Mouse (Mus musculus) stomach, postnatal 0 days (tissue): ENCODE measurements at regions not wholly inside any gene's neighbourhood (a gene's known extent, or its start where the extent isn't known, plus 50 kb on each side); places are given as distances from the start of the nearest gene placed in this dataset.

ENCODE experiments used
- CTCF ChIP-seq: IDR thresholded peaks from 2 replicates; pipeline ENCODE4 v1.5.1; 2016; ENCODE audit warnings: antibody characterized with exemption, low read depth, mild to moderate bottlenecking, moderate library complexity
- EP300 ChIP-seq: optimal IDR thresholded peaks from 2 replicates; pipeline ENCODE3; 2016; ENCODE audit warnings: antibody characterized with exemption

- TF ChIP-seq CTCF (no peak), EP300 (no peak)
Measured at GRCm38 (mm10) chr2:171308486-171308885, 576.9 kb downstream of the Dok5 start.
